Mouse (Mus musculus) myocyte (in vitro differentiated cells): ENCODE data around the gene Tgm5. TPM values are rescaled to one million over a fixed set of nuclear protein-coding genes. Genes with fewer than 3 reads are reported as not detected.

Experiments
- H3K27me3 ChIP-seq: one replicate; pipeline ENCODE4 v1.6.1; 2011; ENCODE audit not compliant: control insufficient read depth, insufficient read depth, insufficient read length
- H3K36me3 ChIP-seq: one replicate; pipeline ENCODE4 v1.6.1; 2011; ENCODE audit not compliant: control insufficient read depth, insufficient read depth
- H3K4me2 ChIP-seq: one replicate; pipeline ENCODE4 v1.6.1; 2011; ENCODE audit warnings: low read depth, control low read depth
- H3K4me3 ChIP-seq: one replicate; pipeline ENCODE4 v1.5.1; 2011; ENCODE audit warnings: mild to moderate bottlenecking, control low read depth, moderate library complexity
- H3K79me2 ChIP-seq: one replicate; pipeline ENCODE4 v1.6.1; 2011; ENCODE audit not compliant: control insufficient read depth, insufficient read depth
- H3ac ChIP-seq: one replicate; pipeline ENCODE4 v1.6.1; 2011; ENCODE audit not compliant: control insufficient read depth, insufficient read length
- CEBPB ChIP-seq: IDR thresholded peaks from 2 replicates; pipeline ENCODE4 v1.6.1; 2011; ENCODE audit warnings: mild to moderate bottlenecking, moderate library complexity; ENCODE audit not compliant: poor library complexity, insufficient read depth, severe bottlenecking
- E2F4 ChIP-seq: IDR thresholded peaks from one replicate; pipeline ENCODE4 v1.6.1; 2011; ENCODE audit warnings: mild to moderate bottlenecking, control low read depth, moderate library complexity; ENCODE audit not compliant: insufficient read depth
- MAX ChIP-seq: IDR thresholded peaks from one replicate; pipeline ENCODE4 v1.6.1; 2011; ENCODE audit warnings: low read depth, mild to moderate bottlenecking, control low read depth
- MYOD1 ChIP-seq, 3 experiments: IDR thresholded peaks; one replicate each; pipeline ENCODE4 v1.6.1; 2011; ENCODE audit warnings: control low read depth in 2 of 3, low read depth in 2 of 3, mild to moderate bottlenecking in 2 of 3, moderate library complexity in 1 of 3; ENCODE audit not compliant: insufficient read length in 2 of 3, control insufficient read depth in 1 of 3
- MYOG ChIP-seq, 3 experiments: IDR thresholded peaks; one replicate each; pipeline ENCODE4 v1.6.1; 2011; ENCODE audit warnings: control low read depth in 2 of 3, low read depth in 2 of 3, mild to moderate bottlenecking in 2 of 3; ENCODE audit not compliant: insufficient read length in 2 of 3, control insufficient read depth in 1 of 3, insufficient read depth in 1 of 3
- POLR2A ChIP-seq: IDR thresholded peaks from one replicate; pipeline ENCODE4 v1.6.1; 2011; ENCODE audit warnings: low read depth, mild to moderate bottlenecking, control low read depth, moderate library complexity; ENCODE audit not compliant: insufficient read length
- POLR2AphosphoS2 ChIP-seq: IDR thresholded peaks from one replicate; pipeline ENCODE4 v1.6.1; 2011; ENCODE audit warnings: low read depth, control low read depth; ENCODE audit not compliant: insufficient read length
- REST ChIP-seq: IDR thresholded peaks from one replicate; pipeline ENCODE4 v1.6.1; 2011; ENCODE audit warnings: mild to moderate bottlenecking, control low read depth, moderate library complexity; ENCODE audit not compliant: insufficient read depth, insufficient read length
- SRF ChIP-seq: IDR thresholded peaks from one replicate; pipeline ENCODE4 v1.6.1; 2011; ENCODE audit warnings: low read depth; ENCODE audit not compliant: control insufficient read depth, insufficient read length
- TCF12 ChIP-seq: IDR thresholded peaks from one replicate; pipeline ENCODE4 v1.6.1; 2011; ENCODE audit warnings: mild to moderate bottlenecking, control low read depth; ENCODE audit not compliant: poor library complexity, insufficient read depth, severe bottlenecking
- TCF3 ChIP-seq: IDR thresholded peaks from one replicate; pipeline ENCODE4 v1.6.1; 2011; ENCODE audit warnings: low read depth, control low read depth; ENCODE audit not compliant: insufficient read length
- USF1 ChIP-seq: IDR thresholded peaks from one replicate; pipeline ENCODE4 v1.6.1; 2011; ENCODE audit warnings: low read depth, mild to moderate bottlenecking, control low read depth, moderate library complexity
- polyA plus RNA-seq: library from polyadenylated mRNA; unstranded; fragments of >200 nt; fragmentation: generic; extraction: Trizol; gene quantifications from one replicate; pipeline ENCODE4 v1.2.1, GENCODE M21; 2012; ENCODE audit warnings: missing spikeins

Tgm5 gene
- polyA plus RNA-seq, 1 experiment, result 0.54 TPM

GRCm38 (mm10) chr2:121119260-121119659 lies 33.6 kb upstream of the Tgm5 start:
- no peak overlapping the region for H3K4me3 ChIP-seq
- no peaks in the 10 kb centered on the region for H3K36me3 ChIP-seq
- TF ChIP-seq POLR2A (no peak), TCF3 (no peak), MYOD1 (IDR thresholded peaks at IDR 0.05; ENCODE audit: control insufficient read depth in 1 of 3, insufficient read length in 2 of 3, low read depth in 2 of 3) (no peak), REST (no peak), USF1 (no peak), SRF (no peak), MYOG (IDR thresholded peaks at IDR 0.05; ENCODE audit: control insufficient read depth in 1 of 3, insufficient read depth in 1 of 3, insufficient read length in 2 of 3, low read depth in 2 of 3) (no peak), CEBPB (no peak), MAX (no peak), POLR2AphosphoS2 (no peak), TCF12 (no peak)
- peaks cover 30% of the 10 kb centered on the region for H3K27me3 ChIP-seq
- H3K79me2 ChIP-seq, result no peaks in the 10 kb centered on the region
- H3K4me2 ChIP-seq, result no peak overlapping the region
- no peak overlapping the region for H3ac ChIP-seq

GRCm38 (mm10) chr2:121115418-121115817 lies 29.8 kb upstream of the Tgm5 start:
- Histone ChIP-seq H3ac (no peak overlapping the region), H3K36me3 (no peaks in the 10 kb centered on the region), H3K4me3 (no peak overlapping the region), H3K27me3 (peaks cover 30% of the 10 kb centered on the region), H3K79me2 (no peaks in the 10 kb centered on the region), H3K4me2 (no peak overlapping the region)
- TF ChIP-seq TCF3 (no peak), USF1 (no peak), MYOD1 (IDR thresholded peaks at IDR 0.05; ENCODE audit: control insufficient read depth in 1 of 3, insufficient read length in 2 of 3, low read depth in 2 of 3) (no peak), MYOG (IDR thresholded peaks at IDR 0.05; ENCODE audit: control insufficient read depth in 1 of 3, insufficient read depth in 1 of 3, insufficient read length in 2 of 3, low read depth in 2 of 3) (no peak), TCF12 (no peak), E2F4 (no peak), REST (no peak), CEBPB (no peak), POLR2A (no peak), MAX (no peak), SRF (no peak), POLR2AphosphoS2 (no peak)

GRCm38 (mm10) chr2:121109695-121110094 lies 24.1 kb upstream of the Tgm5 start, which contains the start of gene Tgm7:
Gene Tgm7, minus strand, starts transcription at chr2:121109795.
- H3K4me2 ChIP-seq, result no peak within 1 kb of the TSS
- H3K27me3 ChIP-seq, result peaks cover 6% of the 10 kb centered on the region

GRCm38 (mm10) chr2:121105940-121106339 lies 20.3 kb upstream of the Tgm5 start:
- Histone ChIP-seq H3K27me3 (peaks cover 14% of the 10 kb centered on the region), H3ac (no peak overlapping the region), H3K4me3 (no peak overlapping the region), H3K79me2 (no peaks in the 10 kb centered on the region), H3K4me2 (no peak overlapping the region), H3K36me3 (no peaks in the 10 kb centered on the region)
- TF ChIP-seq MAX (no peak), CEBPB (no peak), TCF12 (no peak), E2F4 (no peak), MYOD1 (IDR thresholded peaks at IDR 0.05; ENCODE audit: control insufficient read depth in 1 of 3, insufficient read length in 2 of 3, low read depth in 2 of 3) (no peak), TCF3 (no peak), MYOG (IDR thresholded peaks at IDR 0.05; ENCODE audit: control insufficient read depth in 1 of 3, insufficient read depth in 1 of 3, insufficient read length in 2 of 3, low read depth in 2 of 3) (no peak)

More at GRCm38 (mm10) chr2:121109695-121110094, 24.1 kb upstream of the Tgm5 start, which contains the start of gene Tgm7:
- Histone ChIP-seq H3K79me2 (no peaks in the 10 kb centered on the region), H3ac (no peak within 1 kb of the TSS), H3K36me3 (no peaks in the 10 kb centered on the region), H3K4me3 (no peak within 1 kb of the TSS)
- TF ChIP-seq TCF12 (no peak), SRF (no peak), CEBPB (no peak), MAX (no peak), MYOG (IDR thresholded peaks at IDR 0.05; ENCODE audit: control insufficient read depth in 1 of 3, insufficient read depth in 1 of 3, insufficient read length in 2 of 3, low read depth in 2 of 3) (no peak), TCF3 (no peak), REST (no peak), USF1 (no peak), POLR2A (no peak), POLR2AphosphoS2 (no peak), MYOD1 (IDR thresholded peaks at IDR 0.05; ENCODE audit: control insufficient read depth in 1 of 3, insufficient read length in 2 of 3, low read depth in 2 of 3) (no peak), E2F4 (no peak)
